Mouse (Mus musculus) cortical plate, adult 2 months (tissue): Measurements from ENCODE around the gene Figla.

Experiments used
- CTCF ChIP-seq: fragments of 200-500 bp; IDR thresholded peaks from 2 replicates; pipeline ENCODE4 v1.5.1; 2011; ENCODE audit warnings: mild to moderate bottlenecking, control low read depth, low read length; ENCODE audit not compliant: insufficient read depth; ENCODE audit errors: extremely low read depth
- POLR2A ChIP-seq: fragments of 200-500 bp; IDR thresholded peaks from 2 replicates; pipeline ENCODE4 v1.6.1; 2011; ENCODE audit warnings: mild to moderate bottlenecking, low read length, control low read depth; ENCODE audit not compliant: insufficient read depth; ENCODE audit errors: extremely low read depth

DNA sequence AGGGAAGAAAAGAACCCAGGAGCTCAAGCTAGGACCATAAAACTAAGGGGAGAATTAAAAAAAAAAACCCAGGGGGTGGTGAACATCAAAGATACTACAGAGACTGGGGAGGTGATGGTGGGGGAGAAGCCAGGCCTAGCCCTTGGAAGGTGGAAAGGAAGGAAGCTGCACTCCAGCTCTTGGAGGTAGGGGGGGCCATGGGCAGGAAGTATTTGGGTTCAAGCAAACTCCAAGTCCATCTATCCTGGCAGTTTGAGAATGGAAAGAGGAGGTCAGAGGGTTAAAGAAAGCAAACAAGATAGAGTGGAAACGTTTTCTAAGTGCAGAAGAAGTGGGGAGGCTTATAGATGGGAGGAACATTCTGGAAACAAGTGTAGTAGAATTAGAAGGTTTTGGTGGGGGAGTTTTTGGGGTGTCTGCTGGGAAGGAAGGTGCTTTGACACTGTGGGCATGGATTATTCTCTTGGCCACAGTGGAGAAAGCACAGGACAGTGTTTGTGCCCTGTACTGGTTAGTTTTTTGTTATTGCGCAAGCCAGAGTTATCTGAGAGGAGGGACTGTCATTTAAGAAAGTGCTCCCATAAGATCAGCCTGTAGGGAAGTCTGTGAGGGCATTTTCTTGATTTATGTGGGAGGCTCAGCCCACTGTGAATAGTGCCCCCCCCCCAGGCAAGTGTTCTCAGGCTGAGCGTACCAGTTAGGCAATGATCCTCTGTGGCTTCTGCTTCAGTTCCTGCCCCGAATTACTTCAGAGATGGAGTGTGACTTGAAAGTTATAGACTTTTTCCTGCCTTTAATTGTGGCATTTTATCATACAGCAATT, 3.7 kb downstream of the Figla start:
- no peak for TF ChIP-seq POLR2A
- no peak for TF ChIP-seq CTCF
